Comparison of ENCODE assay signal across 9 mouse cellular contexts in the genomic region with DNA sequence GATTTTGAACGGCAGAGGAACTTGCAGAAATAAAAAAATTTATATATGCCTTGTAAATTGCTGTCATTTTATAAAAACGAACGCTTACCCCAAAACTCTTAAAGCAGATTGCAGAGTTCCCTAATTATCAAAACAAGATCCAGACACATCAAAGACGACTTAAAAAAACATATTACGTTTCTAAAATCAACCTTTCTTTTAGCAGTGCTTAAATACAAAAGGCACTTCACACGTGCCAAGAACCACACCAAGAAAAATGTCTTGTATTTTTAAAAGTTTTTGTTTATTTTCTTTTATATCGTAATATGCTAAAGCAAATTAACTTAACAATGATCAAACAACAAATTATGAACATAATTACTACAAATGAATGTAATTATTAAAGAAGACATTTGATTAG. TPM values are rescaled to one million over a fixed set of nuclear protein-coding genes. Genes with fewer than 3 reads are reported as not detected.
DNase-seq lines count a peak whose midpoint lies in the region; ATAC-seq and TF ChIP-seq lines count a peak whose summit lies in the region.
"Had no signal": no experiment of that assay in that cellular context is flagged by ENCODE, and none has a peak within 500 bp of the region (broad histone marks: within the 10 kb centered on the region; RNA-seq: fewer than 3 reads in every experiment).

No protein-coding gene starts in this region.

- peak overlapping the region; percentile 88 for H3K27ac ChIP-seq in heart, embryonic 11.5 days (ENCODE audit: low read depth, low read length)
- no peak overlapping the region for H3K27ac ChIP-seq in CH12.LX (ENCODE audit: insufficient read depth, low read depth)
- H3K27ac ChIP-seq in forebrain, embryonic 11.5 days (ENCODE audit: low read depth, low read length) = no peak overlapping the region
- peak overlapping the region; percentile 96 for H3K27ac ChIP-seq in liver, embryonic 15.5 days (replicated peaks)

- H3K4me2 ChIP-seq in heart, embryonic 11.5 days = peak overlapping the region; percentile 57
- peak overlapping the region; percentile 95; the same call in 1 of the 2 replicates for H3K4me2 ChIP-seq in CH12.LX (ENCODE audit: insufficient read depth, low read depth, poor library complexity, severe bottlenecking)
- peak overlapping the region; percentile 59 for H3K4me2 ChIP-seq in forebrain, embryonic 11.5 days (ENCODE audit: low read depth, low read length, severe bottlenecking)
- H3K4me2 ChIP-seq in liver, embryonic 15.5 days = peak overlapping the region; percentile 79

- DNase-seq in heart, adult 8-10 months (ENCODE audit: low spot score) = no peak
- DNase-seq in CH12.LX (ENCODE audit: extremely low read depth) = no peak
- no peak for DNase-seq in forebrain, embryonic 11.5 days (ENCODE audit: low spot score)
- DNase-seq in thymus, postnatal 0 days (ENCODE audit: low spot score) = no peak
- DNase-seq in cerebellum, adult 11-12 months = no peak
- no peak for DNase-seq in cerebellum, postnatal 4 days (ENCODE audit: low spot score in 2 of 2)

- in situ Hi-C loops in CH12.LX (cut with MboI; ENCODE audit: low pct_ligation_motif_present, low pct_unique_long_range_greater_than_20kb, low sequenced_read_pairs) = no loop called here

- TF ChIP-seq CTCF in CH12.LX (conservative IDR thresholded peaks at IDR 0.05 in 1 of 2, IDR thresholded peaks at IDR 0.05 in 1 of 2; ENCODE audit: low read depth in 2 of 2, low read length in 2 of 2) = no peak

- no peaks in the 10 kb centered on the region for H3K4me1 ChIP-seq in heart, embryonic 11.5 days (ENCODE audit: control insufficient read depth, insufficient read depth, low read length)
- H3K4me1 ChIP-seq in CH12.LX (ENCODE audit: control insufficient read depth in 1 of 2, insufficient read depth in 2 of 2) = peaks cover 0 to 14% of the 10 kb centered on the region in 2 experiments; a peak in 2 of 4 replicates
- H3K4me1 ChIP-seq in forebrain, embryonic 11.5 days (replicated peaks; ENCODE audit: control insufficient read depth, insufficient read depth, low read length) = no peaks in the 10 kb centered on the region; the same call in 1 of the 2 replicates
- H3K4me1 ChIP-seq in liver, embryonic 15.5 days (replicated peaks) = peaks cover 17% of the 10 kb centered on the region

- no peak for ATAC-seq in heart, embryonic 11.5 days (replicated peaks; ENCODE audit: insufficient number of reproducible peaks, low FRiP score, low TSS enrichment)
- no peak for ATAC-seq in forebrain, embryonic 11.5 days (replicated peaks; ENCODE audit: low FRiP score)
- no peak for ATAC-seq in liver, embryonic 15.5 days (ENCODE audit: insufficient read depth)

- no peak for TF ChIP-seq EP300 in CH12.LX (IDR thresholded peaks at IDR 0.05; ENCODE audit: low read length)

- 2% methylated on average over 7 of the region's 7 CpGs for WGBS in heart, embryonic 11.5 days (ENCODE audit: insufficient replicate concordance)
- WGBS in forebrain, embryonic 11.5 days = 4% methylated on average over 7 of the region's 7 CpGs
- 1% methylated on average over 7 of the region's 7 CpGs for WGBS in liver, embryonic 15.5 days (ENCODE audit: insufficient replicate concordance)

- dilution Hi-C loops in CH12.LX (cut with MboI; ENCODE audit: extremely low pct_ligation_motif_present, extremely low pct_unique_long_range_greater_than_20kb, low sequenced_read_pairs) = no loop called here

- TF ChIP-seq RAD21 in CH12.LX (IDR thresholded peaks at IDR 0.05; ENCODE audit: low read depth, low read length) = no peak

- peak overlapping the region; percentile 72 for H3K9ac ChIP-seq in heart, embryonic 11.5 days (ENCODE audit: low read depth, low read length)
- H3K9ac ChIP-seq in CH12.LX (ENCODE audit: insufficient read depth, low read depth) = peak overlapping the region; percentile 74
- peak overlapping the region; percentile 67 for H3K9ac ChIP-seq in forebrain, embryonic 11.5 days (ENCODE audit: low read length)
- peak overlapping the region; percentile 68 for H3K9ac ChIP-seq in liver, embryonic 15.5 days

- peaks cover 20% of the 10 kb centered on the region for H3K79me2 ChIP-seq in CH12.LX (replicated peaks; ENCODE audit: control insufficient read depth, extremely low read depth, insufficient read depth, poor library complexity, severe bottlenecking)

- no peak for TF ChIP-seq POLR2A in CH12.LX (IDR thresholded peaks at IDR 0.05; ENCODE audit: low read depth, low read length)

- H3K9me3 ChIP-seq in heart, embryonic 11.5 days (replicated peaks; ENCODE audit: control insufficient read depth, low read length) = no peaks in the 10 kb centered on the region
- no peaks in the 10 kb centered on the region for H3K9me3 ChIP-seq in CH12.LX (replicated peaks; ENCODE audit: low read length)
- no peaks in the 10 kb centered on the region for H3K9me3 ChIP-seq in forebrain, embryonic 11.5 days (ENCODE audit: control insufficient read depth, low read length)
- no peaks in the 10 kb centered on the region for H3K9me3 ChIP-seq in liver, embryonic 15.5 days (replicated peaks)

- H3K4me3 ChIP-seq in heart, embryonic 11.5 days (ENCODE audit: low read depth, low read length) = peak overlapping the region; percentile 63
- H3K4me3 ChIP-seq in CH12.LX (replicated peaks in 1 of 3; ENCODE audit: low read depth in 2 of 3, low read length in 2 of 3, poor library complexity in 1 of 3) = peak overlapping the region; percentile 75 to 93 (median 82)
- H3K4me3 ChIP-seq in forebrain, embryonic 11.5 days (ENCODE audit: low read depth, low read length) = peak overlapping the region; percentile 55
- peak overlapping the region; percentile 78 for H3K4me3 ChIP-seq in liver, embryonic 15.5 days (replicated peaks)

- no peaks in the 10 kb centered on the region for H3K27me3 ChIP-seq in heart, embryonic 11.5 days (ENCODE audit: control insufficient read depth, insufficient read depth, low read length)
- no peaks in the 10 kb centered on the region for H3K27me3 ChIP-seq in CH12.LX (replicated peaks)
- H3K27me3 ChIP-seq in forebrain, embryonic 11.5 days (ENCODE audit: control insufficient read depth, insufficient read depth, low read length) = no peaks in the 10 kb centered on the region
- no peaks in the 10 kb centered on the region for H3K27me3 ChIP-seq in liver, embryonic 15.5 days
- H3K27me3 ChIP-seq: Patski had no signal

- no peaks in the 10 kb centered on the region for H3K36me3 ChIP-seq in heart, embryonic 11.5 days (ENCODE audit: control insufficient read depth, insufficient read depth, low read length)
- H3K36me3 ChIP-seq in CH12.LX (replicated peaks in 1 of 2; ENCODE audit: control insufficient read depth in 1 of 2, insufficient read depth in 1 of 2, low read length in 1 of 2) = peaks cover 0 to 17% of the 10 kb centered on the region in 2 experiments
- no peaks in the 10 kb centered on the region for H3K36me3 ChIP-seq in forebrain, embryonic 11.5 days (ENCODE audit: control insufficient read depth, insufficient read depth, low read length)
- H3K36me3 ChIP-seq in liver, embryonic 15.5 days (replicated peaks) = no peaks in the 10 kb centered on the region

TF ChIP-seq in CH12.LX, 34 proteins besides CTCF, POLR2A, EP300 and RAD21:
- TF ChIP-seq BHLHE40 (IDR thresholded peaks at IDR 0.05; ENCODE audit: low read depth, low read length) (peak; percentile 74), SIN3A (IDR thresholded peaks at IDR 0.05; ENCODE audit: low read length) (peak; percentile 31; the same call in 1 of the 2 replicates), MYC (IDR thresholded peaks at IDR 0.05; ENCODE audit: low read depth, low read length) (peak; percentile 56), CHD2 (IDR thresholded peaks at IDR 0.05; ENCODE audit: low read length) (no peak)

RNA-seq across cellular contexts. Expression of a gene that starts 0.7 kb away (rescaled TPM):
- polyA plus RNA-seq in heart, embryonic 11.5 days (2014; fragmentation: Nextera tagmentation; extraction: Ambion mirVana) = 93.4 and 109 TPM in 2 replicates
- 10 to 100 TPM; 59.2 to 68.2 (median 63.6) TPM for total RNA-seq in heart, adult 8-10 months (2022)
- 120 and 124 TPM in 2 replicates for total RNA-seq in CH12.LX (2012; rRNA removed)
- 315 and 321 TPM in 2 replicates for total RNA-seq in CH12.LX (2014; rRNA removed)
- polyA plus RNA-seq in CH12.LX (2012; ENCODE audit: insufficient read length, low read depth) = 101 and 118 TPM in 2 replicates
- 112 and 121 TPM in 2 replicates for polyA plus RNA-seq in forebrain, embryonic 11.5 days (2014; fragmentation: Nextera tagmentation; extraction: Ambion mirVana)
- polyA plus RNA-seq in liver, embryonic 15.5 days (2015; fragmentation: Nextera tagmentation; extraction: Ambion mirVana) = 52.7 and 64.5 TPM in 2 replicates
- 239 and 241 TPM in 2 replicates for polyA plus RNA-seq in thymus, postnatal 0 days (2015; fragmentation: Nextera tagmentation; extraction: Ambion mirVana)

RNA-seq across cellular contexts. Expression of a gene that starts 48.5 kb away (rescaled TPM):
- 32.9 and 36.3 TPM in 2 replicates for polyA plus RNA-seq in heart, embryonic 11.5 days (2014; fragmentation: Nextera tagmentation; extraction: Ambion mirVana)
- total RNA-seq in heart, adult 8-10 months (2022) = 10 to 100 TPM; 40.0 to 48.0 (median 46.3) TPM
- 52.2 and 54.8 TPM in 2 replicates for total RNA-seq in CH12.LX (2012; rRNA removed)
- 24.6 and 25.7 TPM in 2 replicates for total RNA-seq in CH12.LX (2014; rRNA removed)
- polyA plus RNA-seq in CH12.LX (2012; ENCODE audit: insufficient read length, low read depth) = 30.9 and 32.6 TPM in 2 replicates
- 25.1 and 28.0 TPM in 2 replicates for polyA plus RNA-seq in forebrain, embryonic 11.5 days (2014; fragmentation: Nextera tagmentation; extraction: Ambion mirVana)
- 10.4 and 11.1 TPM in 2 replicates for polyA plus RNA-seq in liver, embryonic 15.5 days (2015; fragmentation: Nextera tagmentation; extraction: Ambion mirVana)
- polyA plus RNA-seq in thymus, postnatal 0 days (2015; fragmentation: Nextera tagmentation; extraction: Ambion mirVana) = 27.7 and 39.4 TPM in 2 replicates

RNA-seq across cellular contexts. Expression of a gene that starts 48.5 kb away (rescaled TPM):
- polyA plus RNA-seq in heart, embryonic 11.5 days (2014; fragmentation: Nextera tagmentation; extraction: Ambion mirVana) = 35.0 and 40.0 TPM in 2 replicates
- 10 to 100 TPM; 36.2 to 45.1 (median 40.3) TPM for total RNA-seq in heart, adult 8-10 months (2022)
- total RNA-seq in CH12.LX (2012; rRNA removed) (20.2 and 21.3 TPM in 2 replicates), CH12.LX (2014; rRNA removed) (43.1 and 49.5 TPM in 2 replicates)
- 30.9 and 33.3 TPM in 2 replicates for polyA plus RNA-seq in CH12.LX (2012; ENCODE audit: insufficient read length, low read depth)
- polyA plus RNA-seq in forebrain, embryonic 11.5 days (2014; fragmentation: Nextera tagmentation; extraction: Ambion mirVana) = 30.9 and 34.9 TPM in 2 replicates
- polyA plus RNA-seq in liver, embryonic 15.5 days (2015; fragmentation: Nextera tagmentation; extraction: Ambion mirVana) = 13.0 and 13.2 TPM in 2 replicates
- 45.8 and 56.9 TPM in 2 replicates for polyA plus RNA-seq in thymus, postnatal 0 days (2015; fragmentation: Nextera tagmentation; extraction: Ambion mirVana)

Comparison
In these comparisons a context has a peak if more than half of its experiments do, and no peak if none do; other contexts are left out.
1. H3K27ac ChIP-seq: peak in heart, embryonic 11.5 days (single experiment) and liver, embryonic 15.5 days (single experiment); none in CH12.LX (single experiment) and forebrain, embryonic 11.5 days (single experiment).
2. Peak in every context shown above with its lines, with median percentiles within 50 percentile points of each other: H3K4me2 ChIP-seq, H3K4me3 ChIP-seq and H3K9ac ChIP-seq.